Mouse (Mus musculus): ENCODE measurements around the gene Sppl2b. TPM values are rescaled to one million over a fixed set of nuclear protein-coding genes. Genes with fewer than 3 reads are reported as not detected.

The Sppl2b gene
- polyA plus RNA-seq (2012; rRNA removed) = 58.2 and 88.0 TPM in 2 replicates

- peak; percentile 97 for DNase-seq
- WGBS = under 1% methylated on average over 81 of the region's 81 CpGs
- TF ChIP-seq CTCF (conservative IDR thresholded peaks at IDR 0.05; ENCODE audit: insufficient read depth, insufficient read length, low read depth, low read length) (no peak), POLR2A (IDR thresholded peaks at IDR 0.05; ENCODE audit: low read depth, low read length) (peak; percentile 85)
- Histone ChIP-seq H3K4me3 (ENCODE audit: insufficient read depth, low read depth, low read length) (peak within 1 kb of the TSS; percentile 89), H3K27me3 (replicated peaks; ENCODE audit: control insufficient read depth, insufficient read depth, low read length) (no peaks in the 10 kb centered on the region), H3K36me3 (ENCODE audit: control insufficient read depth, insufficient read depth, low read length) (no peaks in the 10 kb centered on the region), H3K4me1 (ENCODE audit: control insufficient read depth, insufficient read depth, low read length) (peaks cover 7% of the 10 kb centered on the region), H3K27ac (ENCODE audit: insufficient read depth, low read depth, low read length) (no peak within 1 kb of the TSS)
Observed at GRCm38 (mm10) chr10:80854913-80855748, at the start of gene Sppl2b, which contains the start of gene Lsm7. Sppl2b (plus strand) TSS chr10:80855275. Lsm7 (minus strand) TSS chr10:80855209.

GRCm38 (mm10) chr10:80805322-80805721 is 49.8 kb upstream of the Sppl2b start:
- Histone ChIP-seq H3K36me3 (ENCODE audit: control insufficient read depth, insufficient read depth, low read length) (no peaks in the 10 kb centered on the region), H3K4me3 (ENCODE audit: insufficient read depth, low read depth, low read length) (no peak overlapping the region), H3K27ac (ENCODE audit: insufficient read depth, low read depth, low read length) (no peak overlapping the region), H3K27me3 (replicated peaks; ENCODE audit: control insufficient read depth, insufficient read depth, low read length) (no peaks in the 10 kb centered on the region), H3K4me1 (ENCODE audit: control insufficient read depth, insufficient read depth, low read length) (peaks cover 6% of the 10 kb centered on the region; the same call in 1 of the 2 replicates)
- no peak for DNase-seq
- no peak for TF ChIP-seq POLR2A (IDR thresholded peaks at IDR 0.05; ENCODE audit: low read depth, low read length)
- TF ChIP-seq CTCF (conservative IDR thresholded peaks at IDR 0.05; ENCODE audit: insufficient read depth, insufficient read length, low read depth, low read length) = no peak
- 87% methylated on average over 5 of the region's 5 CpGs for WGBS

GRCm38 (mm10) chr10:80805925-80806324 is 49.1 kb upstream of the Sppl2b start:
- DNase-seq = peak; percentile 69
- no peak overlapping the region for H3K27ac ChIP-seq (ENCODE audit: insufficient read depth, low read depth, low read length)
- H3K27me3 ChIP-seq (replicated peaks; ENCODE audit: control insufficient read depth, insufficient read depth, low read length) = no peaks in the 10 kb centered on the region
- H3K4me1 ChIP-seq (ENCODE audit: control insufficient read depth, insufficient read depth, low read length) = peaks cover 6% of the 10 kb centered on the region; the same call in 1 of the 2 replicates
- WGBS = 21% methylated on average over 3 of the region's 3 CpGs
- H3K4me3 ChIP-seq (ENCODE audit: insufficient read depth, low read depth, low read length) = no peak overlapping the region
- TF ChIP-seq POLR2A (IDR thresholded peaks at IDR 0.05; ENCODE audit: low read depth, low read length) (no peak), CTCF (conservative IDR thresholded peaks at IDR 0.05; ENCODE audit: insufficient read depth, insufficient read length, low read depth, low read length) (peak; percentile 67)
- H3K36me3 ChIP-seq (ENCODE audit: control insufficient read depth, insufficient read depth, low read length) = no peaks in the 10 kb centered on the region

DNA sequence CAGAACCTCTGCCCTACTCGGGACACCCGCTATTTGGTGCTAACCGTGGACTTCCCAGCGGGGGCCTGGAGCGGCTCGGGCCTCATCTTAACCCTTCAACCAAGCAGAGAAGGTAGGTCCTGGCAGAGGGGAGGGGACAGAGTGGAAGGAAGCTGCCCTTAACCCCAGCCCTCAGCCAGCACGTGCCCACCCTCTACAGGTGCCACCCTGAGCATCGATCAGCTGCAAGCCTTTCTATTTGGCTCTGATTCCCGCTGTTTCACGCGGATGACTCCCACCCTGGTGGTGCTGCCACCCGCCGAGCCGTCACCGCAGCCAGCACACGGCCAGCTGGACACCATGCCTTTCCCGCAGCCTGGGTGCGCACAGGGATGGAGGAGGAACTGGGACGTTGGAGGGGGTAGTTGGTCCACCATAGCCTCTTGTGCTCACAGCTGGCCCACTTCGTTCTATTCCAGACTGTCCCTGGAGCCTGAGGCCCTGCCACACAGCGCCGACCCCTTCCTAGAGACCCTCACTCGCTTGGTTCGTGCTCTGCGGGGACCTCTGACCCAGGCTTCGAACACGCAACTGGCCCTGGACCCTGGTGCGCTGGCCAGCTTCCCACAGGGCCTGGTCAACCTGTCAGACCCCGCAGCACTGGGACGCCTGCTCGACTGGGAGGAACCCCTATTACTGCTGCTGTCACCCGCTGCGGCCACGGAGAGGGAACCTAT is 48.6 kb upstream of the Sppl2b start:
- Histone ChIP-seq H3K36me3 (ENCODE audit: control insufficient read depth, insufficient read depth, low read length) (no peaks in the 10 kb centered on the region), H3K27ac (ENCODE audit: insufficient read depth, low read depth, low read length) (no peak overlapping the region), H3K4me3 (ENCODE audit: insufficient read depth, low read depth, low read length) (peak overlapping the region; percentile 49), H3K27me3 (replicated peaks; ENCODE audit: control insufficient read depth, insufficient read depth, low read length) (no peaks in the 10 kb centered on the region), H3K4me1 (ENCODE audit: control insufficient read depth, insufficient read depth, low read length) (peaks cover 6% of the 10 kb centered on the region; the same call in 1 of the 2 replicates)
- WGBS = 54% methylated on average over 34 of the region's 34 CpGs
- TF ChIP-seq CTCF (conservative IDR thresholded peaks at IDR 0.05; ENCODE audit: insufficient read depth, insufficient read length, low read depth, low read length) (no peak), POLR2A (IDR thresholded peaks at IDR 0.05; ENCODE audit: low read depth, low read length) (no peak)
- DNase-seq = no peak

DNA sequence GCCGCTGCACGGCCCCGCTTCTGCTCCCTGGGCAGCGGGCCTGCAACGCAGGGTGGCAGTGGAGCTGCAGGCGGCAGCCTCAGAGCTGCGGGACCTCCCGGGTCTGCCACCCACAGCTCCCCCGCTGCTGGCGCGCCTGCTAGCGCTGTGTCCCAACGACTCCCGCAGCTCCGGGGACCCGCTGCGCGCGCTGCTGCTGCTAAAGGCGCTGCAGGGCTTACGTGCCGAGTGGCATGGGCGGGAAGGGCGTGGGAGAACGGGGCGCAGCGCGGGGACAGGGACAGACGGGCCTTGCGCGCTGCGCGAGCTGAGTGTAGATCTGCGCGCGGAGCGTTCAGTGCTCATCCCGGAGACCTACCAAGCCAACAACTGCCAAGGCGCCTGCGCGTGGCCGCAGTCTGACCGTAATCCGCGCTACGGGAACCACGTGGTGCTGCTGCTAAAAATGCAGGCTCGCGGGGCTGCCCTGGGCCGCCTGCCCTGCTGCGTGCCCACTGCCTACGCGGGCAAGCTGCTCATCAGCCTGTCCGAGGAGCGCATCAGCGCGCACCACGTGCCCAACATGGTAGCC is 47.9 kb upstream of the Sppl2b start:
- TF ChIP-seq POLR2A (IDR thresholded peaks at IDR 0.05; ENCODE audit: low read depth, low read length) (peak; percentile 11), CTCF (conservative IDR thresholded peaks at IDR 0.05; ENCODE audit: insufficient read depth, insufficient read length, low read depth, low read length) (no peak)
- H3K4me3 ChIP-seq (ENCODE audit: insufficient read depth, low read depth, low read length) = peak overlapping the region; percentile 49
- H3K4me1 ChIP-seq (ENCODE audit: control insufficient read depth, insufficient read depth, low read length) = peaks cover 6% of the 10 kb centered on the region; the same call in 1 of the 2 replicates
- WGBS = 1% methylated on average over 58 of the region's 58 CpGs
- no peaks in the 10 kb centered on the region for H3K27me3 ChIP-seq (replicated peaks; ENCODE audit: control insufficient read depth, insufficient read depth, low read length)
- no peaks in the 10 kb centered on the region for H3K36me3 ChIP-seq (ENCODE audit: control insufficient read depth, insufficient read depth, low read length)
- peak; percentile 81 for DNase-seq
- no peak overlapping the region for H3K27ac ChIP-seq (ENCODE audit: insufficient read depth, low read depth, low read length)

DNA sequence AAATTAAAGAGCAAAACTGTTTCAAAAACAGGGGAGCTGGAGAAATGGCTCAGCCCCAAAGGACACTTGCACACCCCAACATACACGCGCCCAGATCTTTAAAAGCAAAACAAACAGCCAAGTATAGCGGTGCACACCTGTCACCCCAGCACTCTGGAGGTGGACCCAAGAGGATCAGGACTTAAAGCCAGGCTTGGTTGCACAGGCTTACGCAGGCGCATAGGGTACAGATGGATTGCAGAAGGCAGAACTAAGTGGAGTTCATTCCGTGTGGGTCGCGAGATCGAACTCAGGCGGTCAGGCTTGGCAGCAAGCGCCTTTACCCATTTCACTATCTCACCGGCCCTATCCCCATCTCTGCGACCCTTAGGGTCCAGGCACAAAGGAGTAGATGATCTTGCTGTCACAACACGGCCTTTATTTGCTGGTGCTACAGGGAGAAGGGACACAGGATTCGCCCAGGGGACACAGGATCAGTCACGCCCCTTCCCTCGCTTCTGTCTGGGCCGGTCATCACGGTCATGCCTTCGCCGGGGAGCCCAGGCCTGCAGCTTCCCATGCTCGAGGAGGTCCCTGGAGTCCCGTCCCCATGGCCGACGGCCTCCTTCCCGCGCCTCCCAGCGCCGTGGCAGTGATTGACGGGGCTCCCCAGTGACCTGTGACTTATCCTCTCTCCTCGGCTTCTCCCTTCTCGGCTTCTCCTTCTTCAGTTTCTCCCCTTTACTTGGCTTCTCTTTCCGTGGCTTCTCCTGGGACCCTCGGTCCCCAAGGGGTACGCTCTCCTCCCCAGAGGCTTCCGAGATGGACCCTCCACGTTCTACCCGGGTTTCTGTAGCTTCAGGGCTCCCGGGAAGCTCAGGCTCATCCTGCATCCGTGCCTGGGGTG is 46.7 kb upstream of the Sppl2b start:
- H3K4me1 ChIP-seq (ENCODE audit: control insufficient read depth, insufficient read depth, low read length) = peaks cover 6% of the 10 kb centered on the region; the same call in 1 of the 2 replicates
- H3K4me3 ChIP-seq (ENCODE audit: insufficient read depth, low read depth, low read length) = no peak overlapping the region

More for the DNA sequence above, 46.7 kb upstream of the Sppl2b start:
- no peak for DNase-seq
- no peaks in the 10 kb centered on the region for H3K27me3 ChIP-seq (replicated peaks; ENCODE audit: control insufficient read depth, insufficient read depth, low read length)
- TF ChIP-seq POLR2A (IDR thresholded peaks at IDR 0.05; ENCODE audit: low read depth, low read length) (no peak), CTCF (conservative IDR thresholded peaks at IDR 0.05; ENCODE audit: insufficient read depth, insufficient read length, low read depth, low read length) (no peak)
- no peak overlapping the region for H3K27ac ChIP-seq (ENCODE audit: insufficient read depth, low read depth, low read length)
- WGBS = 22% methylated on average over 40 of the region's 40 CpGs
- H3K36me3 ChIP-seq (ENCODE audit: control insufficient read depth, insufficient read depth, low read length) = no peaks in the 10 kb centered on the region
